In genomic region chr6:99357931-99358330, GRCm38 (mm10) we compare ENCODE assay signal across 21 mouse cellular contexts.
"Had no signal": no experiment of that assay in that cellular context is flagged by ENCODE, and none has a peak within 500 bp of the region (broad histone marks: within the 10 kb centered on the region; RNA-seq: fewer than 3 reads in every experiment).

No protein-coding gene starts in this region.

- H3K4me2 ChIP-seq: intestine, embryonic 15.5 days; kidney, embryonic 15.5 days; limb, embryonic 12.5 days; limb, embryonic 15.5 days; liver, embryonic 11.5 days; lung, embryonic 14.5 days; midbrain, embryonic 11.5 days; neural tube, embryonic 13.5 days had no signal

- ATAC-seq: intestine, embryonic 15.5 days; liver, postnatal 0 days; lung, postnatal 0 days had no signal

- H3K27me3 ChIP-seq: intestine, embryonic 15.5 days; kidney, embryonic 15.5 days; limb, embryonic 15.5 days; megakaryocyte, embryonic 14.5 days; neural tube, embryonic 13.5 days had no signal

- H3K36me3 ChIP-seq: intestine, embryonic 15.5 days; kidney, embryonic 15.5 days; limb, embryonic 12.5 days; limb, embryonic 15.5 days; neural tube, embryonic 13.5 days had no signal

- H3K4me3 ChIP-seq: intestine, embryonic 15.5 days; kidney, embryonic 15.5 days; limb, embryonic 12.5 days; limb, embryonic 15.5 days; megakaryocyte, embryonic 14.5 days; neural tube, embryonic 13.5 days had no signal

- DNase-seq: kidney, adult 11 months; kidney, adult 8-10 months; kidney, postnatal 10 days; kidney, postnatal 36 days; left cerebral cortex, postnatal 4 days; liver, postnatal 0 days; lung, embryonic 14.5 days; midbrain, embryonic 14.5 days; right cerebral cortex, postnatal 4 days; thymus, adult 2 months; thymus, postnatal 14 days; thymus, postnatal 4 days had no signal
